Mouse (Mus musculus) ES-Bruce4 (cell line): ENCODE data around the gene Sox21. TPM values are rescaled to one million over a fixed set of nuclear protein-coding genes. Genes with fewer than 3 reads are reported as not detected.

Experiments
- H3K27ac ChIP-seq: 2 replicates; pipeline ENCODE4 v1.5.1; 2012; ENCODE audit warnings: low read length, inconsistent platforms; ENCODE audit not compliant: insufficient read depth
- H3K27me3 ChIP-seq: 2 replicates; pipeline ENCODE4 v1.6.1; 2012; ENCODE audit warnings: mild to moderate bottlenecking, low read length, inconsistent platforms; ENCODE audit not compliant: control insufficient read depth, poor library complexity, insufficient read depth, severe bottlenecking
- H3K36me3 ChIP-seq: 2 replicates; pipeline ENCODE4 v1.6.1; 2012; ENCODE audit warnings: inconsistent platforms, mild to moderate bottlenecking, low read length, moderate library complexity; ENCODE audit not compliant: control insufficient read depth, poor library complexity, insufficient read depth, severe bottlenecking
- H3K4me1 ChIP-seq: one replicate; pipeline ENCODE4 v1.8.1; 2011; ENCODE audit warnings: low read length; ENCODE audit not compliant: control insufficient read depth, insufficient read depth
- H3K4me3 ChIP-seq: 2 replicates; pipeline ENCODE4 v1.5.1; 2011; ENCODE audit warnings: low read depth, mild to moderate bottlenecking, low read length
- H3K9ac ChIP-seq: 2 replicates; pipeline ENCODE4 v1.6.1; 2012; ENCODE audit warnings: low read depth, mild to moderate bottlenecking, inconsistent platforms; ENCODE audit not compliant: poor library complexity, severe bottlenecking
- H3K9me3 ChIP-seq: replicated peaks from 2 replicates; pipeline ENCODE4 v1.6.1; 2012; ENCODE audit warnings: mild to moderate bottlenecking, low read length, inconsistent platforms; ENCODE audit not compliant: control insufficient read depth, poor library complexity, insufficient read depth, severe bottlenecking
- CTCF ChIP-seq: IDR thresholded peaks from one replicate; pipeline ENCODE4 v1.8.1; 2011; ENCODE audit warnings: low read depth, low read length
- EP300 ChIP-seq: IDR thresholded peaks from 2 replicates; pipeline ENCODE4 v1.6.1; 2011; ENCODE audit warnings: low read depth, low read length; ENCODE audit not compliant: insufficient read depth
- POLR2A ChIP-seq: IDR thresholded peaks from one replicate; pipeline ENCODE4 v1.8.1; 2011; ENCODE audit warnings: low read length; ENCODE audit not compliant: insufficient read depth
- polyA plus RNA-seq: library from polyadenylated mRNA; stranded (reverse); fragments of >200 nt; gene quantifications from 2 replicates; pipeline ENCODE4 v1.2.4, GENCODE M21; 2011; ENCODE audit warnings: low read depth; ENCODE audit not compliant: missing spikeins, insufficient read depth, insufficient read length

Gene Sox21
- polyA plus RNA-seq, 1 experiment: 0.73 TPM

- Histone ChIP-seq H3K36me3 (no peaks in the 10 kb centered on the region), H3K9me3 (no peaks in the 10 kb centered on the region), H3K27me3 (no peaks in the 10 kb centered on the region; the same call in 1 of the 2 replicates), H3K27ac (no peak overlapping the region), H3K9ac (no peak overlapping the region), H3K4me1 (no peaks in the 10 kb centered on the region), H3K4me3 (no peak overlapping the region)
- TF ChIP-seq CTCF (no peak), EP300 (no peak), POLR2A (no peak)
These were observed 36.0 kb upstream of the Sox21 start for GRCm38 (mm10) chr14:118272594-118273555.

- no peaks in the 10 kb centered on the region for H3K4me1 ChIP-seq
- H3K27me3 ChIP-seq: no peaks in the 10 kb centered on the region
- H3K27ac ChIP-seq: no peak overlapping the region
- TF ChIP-seq EP300 (no peak), POLR2A (no peak), CTCF (no peak)
- H3K36me3 ChIP-seq: no peaks in the 10 kb centered on the region
- no peak overlapping the region for H3K9ac ChIP-seq
- H3K9me3 ChIP-seq: no peaks in the 10 kb centered on the region
- H3K4me3 ChIP-seq: no peak overlapping the region
These were observed 32.0 kb upstream of the Sox21 start for GRCm38 (mm10) chr14:118268849-118269248.

- H3K9ac ChIP-seq: no peak within 1 kb of the TSS
- H3K27me3 ChIP-seq: no peaks in the 10 kb centered on the region
- H3K9me3 ChIP-seq: no peaks in the 10 kb centered on the region
- no peaks in the 10 kb centered on the region for H3K4me1 ChIP-seq
- TF ChIP-seq POLR2A (no peak), CTCF (no peak), EP300 (no peak)
- H3K36me3 ChIP-seq: no peaks in the 10 kb centered on the region
- H3K27ac ChIP-seq: no peak within 1 kb of the TSS
- H3K4me3 ChIP-seq: no peak within 1 kb of the TSS
These were observed 29.8 kb upstream of the Sox21 start, which contains the start of gene Gm9376 for GRCm38 (mm10) chr14:118266660-118267059. Gene Gm9376, plus strand, starts transcription at chr14:118266960.

GRCm38 (mm10) chr14:118253381-118253780 is 16.6 kb upstream of the Sox21 start:
- Histone ChIP-seq H3K9ac (no peak overlapping the region), H3K4me3 (no peak overlapping the region), H3K4me1 (no peaks in the 10 kb centered on the region), H3K9me3 (no peaks in the 10 kb centered on the region), H3K27ac (no peak overlapping the region), H3K36me3 (no peaks in the 10 kb centered on the region), H3K27me3 (peaks cover 2% of the 10 kb centered on the region; the same call in 1 of the 2 replicates)
- TF ChIP-seq POLR2A (no peak), CTCF (no peak), EP300 (no peak)

GRCm38 (mm10) chr14:118241416-118241815 is 4.6 kb upstream of the Sox21 start:
- no peak overlapping the region for H3K4me3 ChIP-seq
- H3K9ac ChIP-seq: no peak overlapping the region
- TF ChIP-seq POLR2A: no peak
- no peak for TF ChIP-seq CTCF
- TF ChIP-seq EP300: no peak
- H3K36me3 ChIP-seq: no peaks in the 10 kb centered on the region
- H3K9me3 ChIP-seq: no peaks in the 10 kb centered on the region; the same call in 1 of the 2 replicates
- no peaks in the 10 kb centered on the region for H3K4me1 ChIP-seq
- H3K27me3 ChIP-seq: 0 out of 2 replicates have a peak, but pooled peaks cover 1% of the 10 kb centered on the region
- no peak overlapping the region for H3K27ac ChIP-seq

GRCm38 (mm10) chr14:118239351-118239750 is 2.5 kb upstream of the Sox21 start:
- Histone ChIP-seq H3K27ac (no peak overlapping the region), H3K36me3 (no peaks in the 10 kb centered on the region), H3K27me3 (peaks cover 15% of the 10 kb centered on the region), H3K9me3 (no peaks in the 10 kb centered on the region; the same call in 1 of the 2 replicates), H3K4me1 (no peaks in the 10 kb centered on the region), H3K4me3 (no peak overlapping the region), H3K9ac (no peak overlapping the region)
- no peak for TF ChIP-seq EP300
- TF ChIP-seq POLR2A: no peak
- no peak for TF ChIP-seq CTCF
